Mouse (Mus musculus) WW6 (cell line): ENCODE results near the gene Fam20b.

Experiments
- DNase-seq: peaks from one replicate; pipeline ENCODE4 v3.0.0-alpha.2; 2013; ENCODE audit warnings: low read depth, low spot score

Fam20b gene

DNA sequence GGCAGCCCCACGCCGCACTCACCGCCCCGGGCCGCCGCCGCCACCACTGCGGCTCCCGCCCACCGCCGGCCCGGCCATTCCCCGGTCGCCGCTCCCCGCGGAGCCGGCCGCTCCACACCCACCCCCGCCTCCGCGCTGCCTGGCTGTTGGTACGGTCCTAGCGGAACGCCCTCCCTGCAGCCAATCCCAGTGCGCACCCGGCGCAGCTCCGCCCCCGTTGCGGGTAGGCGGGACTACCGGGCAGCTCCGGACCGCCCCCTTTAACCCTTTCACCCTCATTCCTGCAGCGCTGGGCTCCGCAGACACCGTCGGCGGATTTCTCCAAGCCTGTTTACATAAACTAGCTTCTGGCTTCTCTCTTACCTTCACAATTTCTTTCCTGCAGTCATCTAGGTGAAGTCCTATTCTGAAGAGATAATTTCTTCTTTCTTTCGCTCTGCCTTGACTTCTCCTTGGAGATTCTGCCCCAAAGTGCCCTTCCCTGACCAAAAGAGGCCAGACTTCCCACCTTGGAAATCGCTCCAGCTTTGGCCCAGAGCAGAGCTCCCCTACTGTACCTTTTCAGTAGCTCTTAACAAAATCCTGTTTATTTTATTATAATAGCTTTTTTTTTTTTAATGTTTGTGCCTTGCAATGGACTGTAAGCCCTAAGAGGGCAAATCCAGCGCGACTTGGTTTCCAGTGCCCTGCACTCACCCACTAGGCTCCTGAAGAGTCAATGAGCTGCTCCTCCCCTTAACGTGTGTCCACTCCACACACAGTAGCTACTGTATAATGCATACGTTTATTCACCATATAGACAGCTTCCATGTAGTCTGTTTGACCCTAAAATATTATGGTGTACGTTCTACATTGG is at the start of gene Fam20b:
Gene Fam20b (minus strand): TSS at position 137 of the 856 bp plus-strand sequence.
- DNase-seq: peak; percentile 84

DNA sequence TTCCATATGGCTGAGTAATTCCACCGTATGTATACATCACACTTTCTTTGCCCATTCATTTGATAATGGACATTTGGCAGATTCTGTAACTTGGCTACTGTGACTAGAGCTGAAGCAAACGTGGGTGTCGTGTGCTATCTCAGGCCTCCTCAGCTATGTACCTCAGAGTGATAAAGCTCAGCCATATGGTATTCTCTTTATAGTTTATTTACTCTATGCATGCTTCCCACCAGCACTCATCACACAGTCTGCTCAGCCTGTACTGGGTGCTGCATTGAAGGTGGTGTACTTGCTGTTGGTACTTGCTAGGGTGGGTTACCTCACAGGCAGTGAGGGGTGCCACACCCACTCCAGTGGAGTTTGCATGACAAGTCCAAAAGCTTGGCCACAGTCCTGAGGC is 46.4 kb upstream of the Fam20b start:
- DNase-seq: no peak

DNA sequence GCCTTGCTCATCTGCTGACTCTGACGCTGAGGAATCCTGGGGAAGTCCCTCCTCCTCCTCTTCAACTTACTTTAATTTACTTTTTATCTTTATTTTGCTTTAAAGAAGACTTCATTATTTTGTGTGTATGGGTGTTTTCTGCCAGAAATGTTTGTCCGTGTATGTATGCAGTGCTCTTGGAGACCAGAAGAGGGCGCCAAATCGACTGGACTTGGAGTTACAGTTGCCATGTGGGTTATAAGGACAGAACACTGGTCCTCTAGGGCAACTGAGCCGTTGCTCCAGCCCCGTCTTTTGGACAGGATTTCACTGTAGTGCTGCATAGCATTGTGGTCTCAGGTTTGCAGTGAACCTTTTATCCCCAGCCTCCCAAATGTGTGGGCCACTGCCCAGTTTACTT is 45.7 kb upstream of the Fam20b start:
- DNase-seq: no peak

DNA sequence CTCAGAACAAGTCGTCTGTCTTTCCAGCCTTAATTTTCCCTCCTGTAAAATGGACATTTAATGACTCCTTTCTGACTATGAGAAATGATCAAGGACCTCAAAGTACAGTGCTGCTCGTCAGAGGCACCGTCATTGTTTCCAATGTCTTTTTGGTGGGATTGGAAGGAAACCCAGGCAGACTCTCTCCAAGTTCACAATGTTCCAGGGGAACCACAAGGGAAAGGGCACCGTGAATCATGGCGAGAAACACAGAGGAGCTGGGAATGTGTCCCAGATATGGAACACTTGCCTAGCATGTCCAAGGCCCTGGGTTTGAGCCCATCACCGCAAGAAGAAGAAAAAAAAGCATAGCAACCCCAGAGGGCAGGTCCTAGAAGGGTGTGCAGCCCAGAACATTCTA is 44.4 kb upstream of the Fam20b start:
- DNase-seq: no peak

DNA sequence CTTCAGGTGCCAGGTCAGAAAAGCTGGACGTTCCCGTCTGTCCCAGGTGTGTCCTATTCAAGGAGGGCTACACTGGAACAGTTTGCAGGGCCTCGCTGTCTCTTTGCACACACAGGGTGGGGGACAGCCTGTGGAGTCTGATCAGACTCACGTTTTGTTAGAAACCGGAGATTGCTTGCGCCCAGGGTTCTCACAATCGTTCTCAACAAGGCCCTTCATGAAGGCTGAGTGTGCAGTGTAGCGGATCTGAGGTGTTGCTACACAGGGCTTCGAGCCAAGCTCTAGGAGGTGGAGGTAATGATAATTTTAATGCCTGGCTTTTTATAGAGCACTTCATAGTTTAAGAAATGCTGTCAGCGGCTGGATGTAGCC is 42.5 kb upstream of the Fam20b start:
- DNase-seq: no peak

DNA sequence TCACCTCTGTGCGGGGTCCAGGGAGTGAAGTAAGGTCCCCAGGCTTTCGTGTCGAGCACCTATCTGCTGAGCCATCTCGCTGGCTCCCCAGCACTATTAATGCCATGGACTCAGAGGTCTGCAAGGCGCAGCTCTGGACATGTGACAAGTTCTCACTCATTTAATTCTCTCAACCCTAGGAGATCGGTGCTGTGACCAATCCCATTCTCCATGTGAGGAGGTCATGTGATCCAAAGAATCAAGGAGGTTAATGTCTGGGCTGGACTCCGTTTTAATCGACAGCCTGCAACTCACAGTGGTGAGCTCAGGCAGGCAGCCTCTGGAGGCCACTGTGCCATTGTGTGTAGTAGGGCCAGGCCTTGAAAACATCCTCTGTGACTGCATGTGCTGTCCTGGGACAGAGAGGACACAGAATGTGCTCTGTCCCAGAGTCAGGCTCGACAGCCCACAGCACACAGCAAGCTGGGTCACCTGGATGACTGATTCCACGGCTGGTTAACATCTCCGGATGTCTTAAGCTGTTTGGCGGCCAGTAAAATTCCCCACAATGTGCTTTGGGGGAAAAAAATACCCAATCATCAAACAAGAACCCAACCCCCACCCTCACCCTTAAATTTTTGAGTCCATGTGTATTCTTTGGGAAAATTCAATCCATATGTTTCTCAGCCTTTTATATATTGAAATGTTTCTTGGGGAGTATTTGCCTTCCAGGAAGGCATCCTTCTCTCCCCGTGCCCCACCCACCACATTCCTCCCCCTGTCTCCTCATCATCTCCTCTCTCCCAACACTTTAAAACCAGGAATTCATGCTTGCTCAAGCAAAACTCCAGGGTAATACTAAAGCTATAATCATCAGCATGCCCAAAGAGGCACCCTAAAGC is 41.9 kb upstream of the Fam20b start:
- DNase-seq: no peak

DNA sequence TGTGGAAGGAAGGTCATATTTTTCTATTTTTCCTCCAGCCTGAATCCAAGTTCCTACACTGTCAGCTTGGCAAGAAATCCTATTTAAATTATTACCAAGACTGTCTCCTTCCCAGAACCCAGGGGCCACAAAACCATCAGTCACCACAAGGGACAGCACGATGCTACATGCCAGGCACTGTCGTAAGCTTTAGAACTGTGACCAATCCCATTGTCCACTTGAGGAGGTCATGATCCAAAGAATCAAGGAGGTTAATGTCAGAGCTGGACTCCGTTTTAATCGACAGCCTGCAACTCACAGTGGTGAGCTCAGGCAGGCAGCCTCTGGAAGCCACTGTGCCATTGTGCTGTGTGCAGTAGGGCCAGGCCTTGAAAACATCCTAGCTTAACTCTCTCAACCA is 39.4 kb upstream of the Fam20b start:
- no peak for DNase-seq

DNA sequence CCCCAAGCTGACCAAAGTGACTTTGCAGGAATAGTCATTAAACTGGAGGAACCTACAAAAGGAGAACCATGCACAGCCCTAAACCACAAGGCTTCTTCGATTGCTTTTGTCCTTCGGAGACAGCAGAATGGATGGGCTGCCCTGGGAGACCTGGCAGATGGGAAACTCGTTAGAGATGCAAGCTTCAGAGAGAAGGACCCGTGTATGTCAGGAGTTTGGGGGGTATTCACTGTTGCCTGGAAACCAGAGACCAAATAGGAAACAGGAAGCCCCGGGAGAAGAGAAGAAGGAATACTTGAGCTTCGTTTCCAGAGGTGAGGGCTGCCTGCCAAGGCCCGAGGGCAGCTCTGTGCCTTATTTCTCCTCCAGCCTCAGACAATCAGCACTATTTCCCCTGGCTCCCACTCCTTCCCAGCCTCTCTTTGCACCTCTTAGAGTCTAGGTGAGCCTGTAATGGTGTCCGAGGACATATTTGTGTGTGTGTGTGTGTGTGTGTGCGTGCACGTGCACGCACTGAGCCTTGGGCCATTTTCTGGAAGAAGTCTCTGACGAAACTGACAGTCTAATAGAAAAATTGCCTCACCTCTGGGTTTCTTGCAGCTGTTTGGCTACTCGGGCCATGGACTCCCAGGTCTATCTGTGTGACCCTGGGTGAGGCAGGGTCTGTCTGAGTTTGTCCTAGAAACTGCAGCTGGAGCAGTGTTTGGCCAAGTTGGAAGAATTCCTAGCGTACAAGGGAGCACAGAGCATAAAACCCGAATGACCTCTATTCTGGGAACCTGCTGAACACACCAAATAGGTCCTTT is 35.9 kb upstream of the Fam20b start:
- DNase-seq: no peak

DNA sequence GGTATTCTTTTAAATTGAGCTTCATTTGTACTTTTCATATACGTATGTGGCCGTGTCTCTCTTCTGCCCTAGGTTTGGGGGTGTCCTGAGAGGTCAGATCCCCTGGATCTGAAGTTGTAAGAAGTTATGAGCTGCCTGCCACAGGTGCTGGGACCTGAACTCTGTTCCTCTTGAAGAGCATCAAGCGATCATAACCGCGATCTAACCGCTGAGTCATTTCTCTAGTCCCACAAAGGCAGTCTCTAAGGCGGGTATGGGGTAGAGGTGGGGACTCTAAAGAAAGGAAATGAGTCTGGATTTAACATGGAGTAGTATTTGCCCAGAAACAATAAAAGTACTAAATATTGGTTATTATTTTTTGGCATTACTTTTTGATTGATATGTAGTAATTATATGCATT is 34.1 kb upstream of the Fam20b start:
- no peak for DNase-seq

DNA sequence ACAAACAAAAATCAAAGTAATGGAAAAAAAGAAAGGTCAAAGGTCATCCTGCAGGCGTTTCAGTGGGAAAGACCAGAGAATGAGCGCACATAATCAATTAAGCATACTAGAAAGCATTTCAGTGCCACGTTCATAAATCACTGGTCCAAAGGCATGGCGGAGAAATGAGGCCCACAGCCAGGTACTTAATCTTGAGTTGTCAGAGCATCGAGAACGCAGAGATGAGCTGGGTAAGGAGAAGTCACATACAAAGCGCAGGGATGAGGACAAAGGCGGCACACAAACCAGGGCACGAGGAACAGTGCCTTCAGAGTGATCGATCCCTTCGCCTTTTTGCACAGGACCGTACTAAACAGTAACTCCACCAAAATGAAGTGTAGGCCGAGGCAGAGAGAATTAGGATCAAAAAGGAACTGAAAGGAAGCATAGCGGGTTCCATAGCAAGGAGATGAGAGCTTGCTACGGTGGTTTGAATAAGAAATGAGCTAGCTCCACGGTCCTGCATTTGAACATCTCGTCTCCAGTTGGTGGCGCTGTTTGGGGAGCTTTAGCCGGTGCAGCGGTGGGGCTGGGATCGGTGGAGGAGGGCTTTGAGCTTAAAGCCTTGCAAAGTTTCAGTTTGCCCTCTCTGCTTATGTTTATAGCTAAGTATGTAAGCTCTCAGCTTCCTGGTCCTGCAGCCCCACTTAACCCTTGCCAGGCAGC is 33.3 kb upstream of the Fam20b start:
- peak; percentile 62 for DNase-seq

DNA sequence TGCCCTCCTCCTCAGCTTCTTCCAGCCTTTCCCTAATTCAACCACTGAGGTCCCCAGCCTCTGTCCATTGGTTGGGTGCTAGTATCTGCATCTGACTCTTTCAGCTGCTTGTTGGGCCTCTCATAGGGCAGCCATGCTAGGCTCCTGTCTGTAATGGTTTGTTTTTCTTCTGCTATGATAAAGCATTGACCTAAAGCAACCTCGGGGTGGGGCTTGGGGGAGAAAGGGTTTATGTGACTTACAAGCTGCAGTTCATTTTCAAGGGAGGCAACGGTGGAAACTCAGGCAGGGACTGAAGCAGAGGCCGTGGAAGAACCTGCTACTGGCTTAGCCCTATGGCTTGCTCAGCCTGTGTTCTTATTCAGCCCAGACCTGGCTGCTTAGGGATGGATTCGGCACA is 31.4 kb upstream of the Fam20b start:
- no peak for DNase-seq

DNA sequence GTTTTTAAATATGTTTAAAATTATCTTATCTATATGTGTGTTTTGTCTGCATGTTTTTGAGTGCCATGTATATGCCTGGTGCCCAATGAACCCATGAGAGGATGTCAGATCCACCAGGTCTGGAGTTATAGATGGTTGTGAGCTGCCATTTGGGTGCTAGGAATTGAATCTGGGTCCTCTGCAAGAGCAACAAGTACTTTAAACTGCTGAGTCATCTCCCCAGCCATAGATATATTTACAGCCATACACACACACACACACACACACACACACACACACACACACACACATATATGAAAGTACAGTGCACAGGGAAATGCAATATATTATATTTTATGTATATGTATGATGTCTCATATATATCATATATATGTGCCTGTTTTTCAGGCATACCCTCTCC is 30.2 kb upstream of the Fam20b start:
- DNase-seq: no peak

DNA sequence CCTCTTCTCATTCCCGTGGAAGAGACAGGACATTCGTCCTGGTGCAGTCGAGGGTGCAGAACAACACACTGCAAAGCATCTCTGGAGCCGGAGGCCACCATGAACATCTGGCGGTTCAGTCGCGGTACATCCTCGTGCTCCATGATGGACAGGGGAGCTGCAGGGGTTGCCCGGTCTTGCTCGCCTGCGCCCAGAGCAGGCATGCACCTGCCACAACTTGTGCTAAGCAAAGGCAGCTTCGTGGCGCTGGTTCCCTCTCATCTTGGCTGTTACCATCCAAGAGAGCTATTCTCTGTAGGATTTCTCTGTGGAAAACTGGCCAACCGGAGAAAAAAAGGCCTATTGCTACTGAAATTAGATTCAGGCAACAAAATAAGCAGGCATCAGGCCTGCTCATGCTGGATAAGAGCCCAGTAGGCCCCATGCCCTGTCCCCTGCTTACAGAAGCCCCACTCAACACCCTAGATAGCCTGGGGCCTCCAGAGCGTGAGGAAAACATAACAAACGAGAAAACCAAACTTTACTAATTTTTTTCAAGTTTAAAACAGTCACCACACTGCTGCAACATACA is 29.6 kb upstream of the Fam20b start:
- no peak for DNase-seq

DNA sequence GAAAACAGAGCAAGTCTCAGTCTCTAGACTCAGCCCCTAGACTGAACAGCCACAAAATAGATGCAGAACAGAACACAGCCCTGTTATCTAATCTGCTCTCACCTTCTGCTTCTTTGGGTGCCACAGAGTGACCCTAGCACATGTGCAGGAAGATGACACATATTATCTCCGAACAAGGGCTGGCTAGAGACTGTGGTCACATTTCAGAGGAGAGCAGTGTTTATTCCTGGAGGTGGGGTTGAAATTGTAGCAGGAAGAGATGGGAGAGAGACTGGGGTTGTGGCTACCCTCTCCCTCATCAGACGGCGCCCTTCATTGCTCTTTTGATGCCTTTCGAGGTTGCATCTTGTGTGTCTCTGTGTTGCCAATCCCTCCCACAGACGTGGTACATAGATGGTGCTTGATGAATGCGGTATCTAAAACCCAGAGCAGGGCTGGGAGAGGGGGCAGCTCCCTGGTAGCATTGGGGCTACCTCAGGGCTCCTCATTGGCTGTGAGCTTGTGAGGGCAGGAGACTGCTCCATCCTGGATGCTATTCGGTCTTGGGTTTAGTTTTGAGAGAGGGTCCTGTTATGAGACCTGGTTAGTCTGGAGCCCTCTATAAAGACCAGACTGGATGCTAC is 26.4 kb upstream of the Fam20b start:
- DNase-seq: no peak

DNA sequence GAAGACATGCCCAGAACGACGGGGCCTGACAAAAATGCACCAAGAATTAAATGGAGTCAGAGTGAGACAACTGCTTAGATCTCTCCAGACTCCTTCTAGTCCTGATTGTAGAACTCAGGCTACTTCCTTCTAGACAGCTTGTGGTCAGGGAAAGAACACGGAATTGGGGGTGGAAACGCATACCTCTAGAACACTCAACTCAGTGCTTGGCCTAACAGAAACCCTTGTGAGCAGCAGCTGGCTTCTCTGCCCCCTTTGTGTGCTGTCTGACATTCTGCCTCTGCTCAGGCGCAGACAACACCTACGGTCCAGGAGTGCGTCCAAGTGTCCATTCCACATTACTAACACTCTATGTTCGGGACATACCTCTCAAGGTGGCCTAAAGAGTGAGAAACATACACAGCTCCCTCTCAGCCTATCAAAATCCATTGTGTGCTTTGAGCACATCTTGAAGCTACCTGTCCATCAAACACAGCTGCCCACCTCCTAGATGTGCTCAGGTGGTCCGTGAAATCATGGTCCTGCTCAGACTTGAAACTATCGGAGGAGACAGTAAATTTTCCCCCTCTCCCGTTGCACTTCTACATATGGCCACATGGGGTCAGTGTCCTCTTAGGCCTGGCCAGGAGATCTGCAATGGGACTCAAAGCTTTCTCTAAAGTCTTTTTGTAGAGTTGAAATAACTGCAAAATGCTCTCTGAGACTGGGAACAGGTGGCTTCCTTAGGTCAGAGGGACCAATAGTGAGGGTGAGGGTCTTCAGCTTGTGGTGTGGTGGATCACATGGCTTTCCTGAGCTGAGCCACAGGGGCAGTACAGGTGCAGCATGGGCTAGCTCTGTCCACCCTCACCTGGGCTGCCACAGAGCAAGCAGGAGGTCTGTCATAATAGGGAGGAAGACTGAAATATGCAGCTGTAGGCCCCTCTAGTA is 22.9 kb upstream of the Fam20b start:
- no peak for DNase-seq

DNA sequence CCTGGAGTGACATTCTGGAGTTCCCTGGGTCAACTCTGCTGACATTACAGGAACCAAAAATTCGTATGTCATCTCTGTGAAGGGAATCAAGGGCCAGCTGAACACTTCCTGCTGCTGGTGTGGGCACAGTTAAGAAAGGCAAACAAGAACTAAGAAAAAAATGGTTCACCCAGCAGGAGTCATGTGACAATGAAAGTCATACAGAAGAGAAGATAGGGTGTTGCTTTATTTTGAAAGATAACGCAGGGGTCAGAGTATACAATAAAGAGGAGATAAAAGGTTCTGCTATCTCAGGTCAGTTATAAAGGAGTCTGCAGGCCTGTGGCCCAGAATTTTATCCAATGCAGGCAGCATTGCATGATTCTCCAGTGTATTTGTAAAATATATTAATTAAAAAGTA is 16.9 kb upstream of the Fam20b start:
- no peak for DNase-seq

DNA sequence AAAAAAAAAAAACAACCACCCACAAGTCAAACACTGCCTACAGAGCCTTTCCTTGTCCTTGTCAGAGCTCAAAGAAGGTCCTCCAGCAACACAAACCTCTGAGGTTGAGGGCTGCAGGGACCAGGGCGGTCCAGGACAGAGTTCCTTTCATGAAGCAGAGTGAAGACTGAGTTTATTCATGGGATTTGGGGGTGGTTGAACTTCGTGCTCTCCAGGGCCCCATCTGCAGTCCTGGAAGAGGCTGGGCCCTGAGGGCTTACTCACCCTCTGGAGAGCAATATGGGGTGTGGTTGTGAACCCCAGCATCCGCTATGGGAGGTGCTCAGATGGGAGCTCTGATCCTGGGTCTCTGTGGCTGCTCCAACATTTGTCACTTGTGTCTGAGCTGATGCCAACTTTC is 15.1 kb upstream of the Fam20b start:
- DNase-seq: no peak

DNA sequence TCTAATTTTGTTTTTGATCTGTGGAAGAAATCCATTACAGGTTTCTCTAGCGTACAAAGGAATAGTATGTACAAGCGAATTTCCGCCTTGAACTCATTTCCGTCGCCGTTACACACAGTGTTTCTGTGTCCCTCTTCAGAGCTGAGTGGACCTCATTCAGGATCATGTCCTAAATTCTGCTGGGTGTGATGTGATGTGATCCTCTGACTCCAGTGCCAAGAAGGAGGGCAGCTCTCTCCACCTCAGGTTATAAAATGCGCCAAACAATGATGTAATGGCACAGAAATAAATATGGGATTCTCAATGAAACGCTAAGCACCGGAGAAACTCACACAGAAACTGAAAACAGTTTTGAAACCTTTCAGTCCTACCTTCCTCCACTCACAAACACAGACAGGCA is 14.7 kb upstream of the Fam20b start:
- no peak for DNase-seq

DNA sequence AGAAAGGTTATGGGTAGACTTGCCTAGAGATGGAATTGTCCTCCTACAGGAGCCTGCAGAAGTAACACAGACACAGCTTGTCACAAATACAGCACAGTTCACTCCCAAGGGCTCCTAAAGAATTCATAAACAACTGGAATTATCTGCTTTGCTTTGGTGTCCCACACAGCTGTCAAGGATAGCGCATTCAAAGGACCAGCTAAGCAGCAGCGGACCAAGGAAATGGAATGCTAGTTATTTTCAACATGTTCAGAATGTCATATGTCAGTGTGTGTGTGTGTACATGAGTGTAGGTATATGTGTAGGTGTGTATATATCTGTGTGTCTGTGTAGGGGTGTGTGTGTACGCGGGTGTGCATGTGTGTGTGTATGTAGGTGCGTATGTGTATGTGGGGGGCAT is 14.1 kb upstream of the Fam20b start:
- DNase-seq: no peak

DNA sequence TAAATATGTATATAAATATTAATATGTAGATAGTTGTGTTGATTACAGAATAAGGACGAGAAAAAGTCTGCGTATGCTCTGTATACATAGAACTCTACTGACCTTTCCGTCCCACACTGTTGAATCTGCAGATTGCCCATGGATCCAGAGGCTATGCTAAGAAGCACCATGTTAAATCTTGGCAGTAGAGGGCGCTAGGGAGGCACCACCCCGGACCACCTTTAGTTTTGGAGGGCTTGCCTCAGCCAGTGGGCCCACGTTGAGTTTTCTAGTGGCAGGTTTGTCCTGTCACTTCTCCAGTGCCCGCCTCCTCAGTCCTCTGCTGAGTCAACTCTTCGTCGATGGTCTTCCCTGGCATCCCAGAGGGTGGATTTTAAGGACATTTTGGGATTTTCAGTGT is 11.9 kb upstream of the Fam20b start:
- DNase-seq: no peak
